Mouse (Mus musculus) intestine, embryonic 15.5 days (tissue): ENCODE data around the gene Slc24a5. TPM values are rescaled to one million over a fixed set of nuclear protein-coding genes. Genes with fewer than 3 reads are reported as not detected.
A peak's percentile ranks its signal among the peaks of the same experiment; 100 is the strongest.
"Not testable (repeated sequence)": the region's sequence is repeated elsewhere in the genome, so short reads cannot be mapped to it uniquely, and the experiment has no call there.

Experiments
- ATAC-seq: fragments of 200-750 bp; cut with Nextera tagmentation; 2 replicates; pipeline ENCODE4 v1.8.0; 2017; ENCODE audit warnings: moderate TSS enrichment, moderate library complexity
- H3K27ac ChIP-seq: fragments of 300-500 bp; sonication (generic); 2 replicates; pipeline ENCODE4 v1.5.1; 2015; ENCODE audit warnings: mild to moderate bottlenecking, inconsistent platforms
- H3K27me3 ChIP-seq: fragments of 300-500 bp; sonication (generic); replicated peaks from 2 replicates; pipeline ENCODE4 v1.6.1; 2015; ENCODE audit warnings: inconsistent platforms
- H3K36me3 ChIP-seq: fragments of 300-500 bp; sonication (generic); 2 replicates; pipeline ENCODE4 v1.6.1; 2015; ENCODE audit warnings: inconsistent platforms
- H3K4me1 ChIP-seq: fragments of 300-500 bp; sonication (generic); replicated peaks from 2 replicates; pipeline ENCODE4 v1.6.1; 2015; ENCODE audit warnings: inconsistent platforms
- H3K4me2 ChIP-seq: fragments of 300-500 bp; sonication (generic); replicated peaks from 2 replicates; pipeline ENCODE4 v1.6.1; 2015; ENCODE audit warnings: mild to moderate bottlenecking, inconsistent platforms
- H3K4me3 ChIP-seq: fragments of 300-500 bp; sonication (generic); replicated peaks from 2 replicates; pipeline ENCODE4 v1.5.1; 2015; ENCODE audit warnings: inconsistent platforms
- H3K9ac ChIP-seq: fragments of 300-500 bp; sonication (generic); 2 replicates; pipeline ENCODE4 v1.6.1; 2015; ENCODE audit warnings: inconsistent platforms
- H3K9me3 ChIP-seq: fragments of 300-500 bp; sonication (generic); 2 replicates; pipeline ENCODE4 v1.6.1; 2016; ENCODE audit warnings: inconsistent platforms
- WGBS: fragments of 180-500 bp; shearing (Covaris S2); methylation state at CpG from one replicate; pipeline ENCODE4 v1.1.7; 2015; 5-methylcytosine and 5-hydroxymethylcytosine counted together
- polyA plus RNA-seq: library from polyadenylated mRNA; unstranded; fragments of >200 nt; fragmentation: Nextera tagmentation; extraction: Ambion mirVana; gene quantifications from 2 replicates; pipeline ENCODE4 v1.2.1, GENCODE M21; 2015

The Slc24a5 gene
- polyA plus RNA-seq, 1 experiment from 2014 or later: 2.1 TPM

DNA sequence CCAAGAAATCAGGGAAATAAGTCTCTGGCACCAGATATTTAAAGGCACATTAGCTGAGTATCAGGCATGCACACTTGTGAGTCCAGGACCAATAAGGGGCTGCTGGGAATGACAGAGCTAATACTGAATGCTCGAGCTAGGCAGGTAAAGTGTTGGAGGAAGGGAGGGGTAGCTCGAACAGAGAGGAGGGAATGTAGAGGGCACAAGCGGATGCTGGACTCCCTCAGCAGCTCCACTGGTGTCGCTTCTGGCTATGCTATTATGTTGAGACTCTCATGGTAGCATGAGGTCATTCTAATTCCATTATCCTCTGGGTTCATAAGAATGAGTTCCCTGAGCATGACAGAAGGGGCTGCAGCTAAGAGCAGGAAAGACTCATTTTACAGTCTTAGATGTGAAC, 5.0 kb upstream of the Slc24a5 start:
- H3K27me3 ChIP-seq: no peaks in the 10 kb centered on the region
- H3K4me3 ChIP-seq: no peak overlapping the region
- WGBS: 60% methylated on average over 4 of the region's 4 CpGs
- ATAC-seq: no peak
- H3K9ac ChIP-seq: no peak overlapping the region
- H3K36me3 ChIP-seq: no peaks in the 10 kb centered on the region
- no peaks in the 10 kb centered on the region for H3K9me3 ChIP-seq
- H3K27ac ChIP-seq: no peak overlapping the region
- no peaks in the 10 kb centered on the region for H3K4me1 ChIP-seq
- no peak overlapping the region for H3K4me2 ChIP-seq

DNA sequence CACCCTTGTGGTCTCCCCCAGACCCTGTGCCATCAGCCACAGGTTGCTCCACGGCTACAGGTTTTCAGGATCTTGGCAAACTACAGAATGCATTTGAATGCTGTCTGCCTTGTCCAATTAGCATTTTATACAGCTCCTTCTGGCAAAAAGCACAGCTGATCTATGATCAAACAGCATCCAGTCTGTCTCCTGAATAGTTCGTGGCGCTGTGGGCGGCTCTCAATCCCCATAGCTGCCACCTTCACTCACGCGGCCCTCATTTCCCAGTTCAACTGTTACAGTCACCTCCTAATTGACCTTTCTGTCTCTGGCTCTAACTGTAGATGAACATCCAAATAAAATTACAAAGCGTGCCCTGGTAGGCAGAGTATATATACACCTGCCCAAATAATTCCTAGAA, 551 bp upstream of the Slc24a5 start:
- WGBS: 90% methylated on average over 7 of the region's 7 CpGs
- Histone ChIP-seq H3K4me3 (no peak overlapping the region), H3K36me3 (no peaks in the 10 kb centered on the region), H3K27ac (no peak overlapping the region), H3K4me2 (no peak overlapping the region), H3K4me1 (no peaks in the 10 kb centered on the region), H3K9ac (no peak overlapping the region), H3K9me3 (no peaks in the 10 kb centered on the region), H3K27me3 (no peaks in the 10 kb centered on the region)
- ATAC-seq: no peak

DNA sequence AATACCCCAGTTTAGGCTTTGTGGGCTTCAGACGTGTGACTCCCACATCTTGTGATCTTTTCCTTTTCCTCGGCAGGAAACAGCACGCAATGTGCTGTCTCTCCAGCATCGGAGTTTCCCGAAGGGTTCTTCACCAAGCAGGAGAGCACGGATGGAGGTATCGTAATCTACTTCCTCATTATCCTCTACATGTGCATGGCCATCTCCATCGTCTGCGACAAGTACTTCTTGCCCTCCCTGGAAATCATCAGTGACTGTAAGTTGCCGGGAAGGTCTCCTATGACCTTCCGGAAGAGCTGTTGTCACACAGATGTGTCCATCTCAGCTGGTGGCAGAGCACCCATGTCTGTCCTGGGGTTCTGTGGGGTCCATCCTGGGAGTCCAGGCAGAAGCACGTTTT, 772 bp downstream of the Slc24a5 start:
- Histone ChIP-seq H3K27ac (no peak overlapping the region), H3K9ac (no peak overlapping the region), H3K36me3 (no peaks in the 10 kb centered on the region), H3K4me3 (no peak overlapping the region), H3K4me2 (no peak overlapping the region), H3K27me3 (no peaks in the 10 kb centered on the region), H3K9me3 (no peaks in the 10 kb centered on the region), H3K4me1 (no peaks in the 10 kb centered on the region)
- ATAC-seq: no peak
- 87% methylated on average over 12 of the region's 12 CpGs for WGBS

DNA sequence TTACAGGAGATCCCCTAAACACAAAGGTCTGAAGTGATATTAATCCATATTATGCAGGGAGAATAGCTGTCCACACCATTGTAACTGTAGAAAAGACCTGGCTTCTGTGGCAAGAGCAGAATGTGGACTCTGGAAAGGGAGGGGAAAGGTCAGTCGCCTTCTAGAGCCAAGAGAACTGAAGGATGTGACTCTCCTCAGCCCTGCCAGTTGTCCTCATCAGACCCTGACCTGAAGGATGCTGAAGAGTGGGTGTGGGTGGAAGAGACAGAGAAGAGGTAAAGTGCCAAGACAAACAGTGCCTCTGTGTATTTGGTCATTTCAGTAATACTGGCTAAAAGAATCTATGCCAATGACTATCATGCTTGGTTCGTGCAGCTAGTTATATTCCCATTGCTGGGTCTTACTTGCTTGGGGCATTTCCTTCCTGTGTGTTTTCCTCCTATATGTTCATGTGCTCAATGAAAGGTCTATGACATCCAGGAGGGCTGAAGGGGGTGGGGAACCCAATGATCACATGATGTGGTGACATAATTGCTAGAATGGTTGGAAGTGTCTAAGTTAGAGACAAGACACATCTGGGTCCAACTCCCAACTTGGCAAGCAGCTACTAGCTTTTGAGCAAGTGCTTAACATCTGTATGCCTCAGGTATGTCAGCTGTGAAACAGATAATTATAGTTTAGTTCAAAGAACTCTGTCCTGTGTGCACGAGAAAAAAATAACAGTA, 5.3 kb downstream of the Slc24a5 start:
- H3K27me3 ChIP-seq: no peaks in the 10 kb centered on the region
- H3K4me2 ChIP-seq: no peak overlapping the region

DNA sequence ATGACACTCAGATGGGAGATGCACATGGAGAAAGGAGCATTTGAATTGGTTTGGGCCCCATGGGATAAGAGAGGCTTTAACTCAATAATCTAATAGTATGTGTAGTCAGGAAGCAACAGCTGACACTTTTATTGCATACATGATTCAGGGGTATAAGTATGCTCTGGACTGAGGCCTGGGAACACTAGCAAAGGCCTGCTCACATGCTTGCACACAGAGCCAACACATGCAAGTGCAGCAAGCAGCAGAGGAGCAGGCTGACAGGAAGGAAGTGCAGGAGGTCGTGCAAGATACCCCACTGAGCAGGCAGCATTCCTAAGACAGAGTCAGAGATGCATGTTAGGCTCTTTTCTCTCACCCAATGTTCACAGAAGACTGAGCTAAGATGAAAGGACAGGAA, 16.0 kb downstream of the Slc24a5 start:
- no peak overlapping the region for H3K4me3 ChIP-seq
- no peaks in the 10 kb centered on the region for H3K9me3 ChIP-seq
- no peaks in the 10 kb centered on the region for H3K4me1 ChIP-seq
- H3K27me3 ChIP-seq: no peaks in the 10 kb centered on the region
- WGBS: 33% methylated on average over 1 of the region's 1 CpGs
- H3K9ac ChIP-seq: no peak overlapping the region
- no peak overlapping the region for H3K4me2 ChIP-seq
- no peak for ATAC-seq
- H3K36me3 ChIP-seq: no peaks in the 10 kb centered on the region; the same call in 1 of the 2 replicates
- no peak overlapping the region for H3K27ac ChIP-seq

More for the DNA sequence above, 5.3 kb downstream of the Slc24a5 start:
- no peak overlapping the region for H3K9ac ChIP-seq
- no peak overlapping the region for H3K4me3 ChIP-seq
- H3K4me1 ChIP-seq: no peaks in the 10 kb centered on the region
- no peaks in the 10 kb centered on the region for H3K36me3 ChIP-seq
- H3K9me3 ChIP-seq: no peaks in the 10 kb centered on the region
- WGBS: 84% methylated on average over 3 of the region's 3 CpGs
- no peak overlapping the region for H3K27ac ChIP-seq
- no peak for ATAC-seq

DNA sequence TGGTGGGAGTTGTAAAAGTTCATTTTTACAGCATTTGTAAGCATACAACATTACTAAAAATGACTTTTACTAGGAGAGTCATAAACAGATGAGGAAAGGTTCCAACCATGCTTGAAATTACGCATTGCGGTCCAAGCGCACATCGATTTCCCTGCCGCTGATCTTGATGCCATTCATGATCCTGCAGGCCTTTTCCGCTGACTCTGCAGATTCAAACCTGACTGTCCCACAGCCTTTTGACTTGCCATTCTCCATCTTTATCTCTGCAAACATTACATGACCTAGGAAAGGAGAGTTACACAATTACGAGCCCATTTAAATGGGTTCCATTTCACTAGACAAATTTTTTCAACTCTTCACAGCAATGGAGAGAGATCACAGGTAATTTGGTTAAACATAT, 20.8 kb downstream of the Slc24a5 start:
- WGBS: 96% methylated on average over 7 of the region's 7 CpGs
- Histone ChIP-seq H3K9me3 (no peaks in the 10 kb centered on the region), H3K9ac (no peak overlapping the region), H3K4me1 (no peaks in the 10 kb centered on the region), H3K36me3 (no peaks in the 10 kb centered on the region; the same call in 1 of the 2 replicates), H3K27ac (no peak overlapping the region), H3K4me3 (no peak overlapping the region), H3K27me3 (no peaks in the 10 kb centered on the region), H3K4me2 (no peak overlapping the region)
- no peak for ATAC-seq

DNA sequence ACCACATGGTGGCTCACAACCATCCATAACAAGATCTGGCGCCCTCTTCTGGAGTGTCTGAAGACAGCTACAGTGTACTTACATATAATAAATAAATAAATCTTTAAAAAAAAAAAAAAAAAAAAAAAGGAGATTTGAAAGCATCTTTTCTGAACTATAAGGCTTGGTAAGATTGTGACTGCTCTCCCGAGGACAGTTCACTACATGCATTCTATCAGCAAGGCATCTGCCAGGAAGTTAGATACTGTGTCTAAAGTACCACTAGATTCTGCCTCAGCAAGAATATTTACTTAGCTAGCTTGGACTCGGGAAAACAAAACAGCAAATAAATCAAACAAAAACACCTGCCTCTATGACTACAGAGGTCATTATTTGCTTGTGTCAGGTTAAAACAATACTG, 24.2 kb downstream of the Slc24a5 start:
- not testable (repeated sequence) for H3K36me3 ChIP-seq, H3K9me3 ChIP-seq
- 75% methylated on average over 3 of the region's 3 CpGs for WGBS

DNA sequence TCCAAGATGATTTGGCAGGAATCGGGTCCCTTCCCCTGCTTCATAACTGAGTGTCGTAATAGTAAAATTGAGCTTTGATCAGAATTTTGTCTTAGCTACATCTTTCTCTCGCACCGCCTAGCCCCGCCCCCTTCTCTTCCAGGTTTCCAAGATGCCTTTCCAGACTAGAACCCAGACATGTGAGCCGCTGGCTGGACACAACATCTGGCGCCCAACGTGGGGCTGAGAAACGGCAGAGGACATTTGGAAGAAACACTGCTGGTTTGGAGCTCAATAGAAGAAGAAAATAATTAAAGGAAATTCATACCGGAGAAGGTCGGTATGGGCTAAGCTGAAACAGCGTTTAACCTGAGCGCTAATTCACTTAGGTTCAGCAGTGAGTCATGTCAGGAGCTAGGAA, 36.6 kb downstream of the Slc24a5 start:
- H3K4me1 ChIP-seq, H3K27ac ChIP-seq, H3K4me2 ChIP-seq, ATAC-seq, H3K9me3 ChIP-seq, H3K27me3 ChIP-seq, H3K4me3 ChIP-seq, H3K9ac ChIP-seq: not testable (repeated sequence)
- H3K36me3 ChIP-seq: peaks cover 21% of the 10 kb centered on the region
- 97% methylated on average over 13 of the region's 13 CpGs for WGBS

More for the DNA sequence above, 24.2 kb downstream of the Slc24a5 start:
- H3K4me2 ChIP-seq, H3K27ac ChIP-seq, ATAC-seq, H3K4me1 ChIP-seq, H3K27me3 ChIP-seq, H3K9ac ChIP-seq, H3K4me3 ChIP-seq: not testable (repeated sequence)

DNA sequence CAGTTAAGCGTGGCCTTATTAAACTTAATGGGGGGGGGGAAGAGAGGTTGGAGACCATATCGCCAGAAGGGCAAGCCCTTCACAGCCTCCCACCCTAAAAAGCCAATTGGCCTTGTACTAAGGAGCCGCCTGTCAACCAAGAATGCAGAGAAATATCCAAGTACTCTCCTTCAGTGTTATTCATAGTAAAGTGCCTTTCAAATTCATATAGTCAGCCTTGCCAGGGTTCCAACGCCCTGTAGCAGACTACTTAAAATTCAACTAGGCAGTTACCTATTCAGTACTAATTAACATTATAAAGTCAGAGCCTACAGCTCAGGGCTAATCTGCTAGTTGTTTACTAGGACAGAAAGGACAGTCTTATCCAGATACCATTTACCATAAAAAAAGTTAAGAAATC, 38.6 kb downstream of the Slc24a5 start:
- H3K4me1 ChIP-seq, H3K9me3 ChIP-seq, H3K9ac ChIP-seq, H3K27ac ChIP-seq, ATAC-seq, H3K4me2 ChIP-seq, H3K4me3 ChIP-seq, H3K27me3 ChIP-seq: not testable (repeated sequence)
- peaks cover 21% of the 10 kb centered on the region for H3K36me3 ChIP-seq
- WGBS: 95% methylated on average over 4 of the region's 4 CpGs

DNA sequence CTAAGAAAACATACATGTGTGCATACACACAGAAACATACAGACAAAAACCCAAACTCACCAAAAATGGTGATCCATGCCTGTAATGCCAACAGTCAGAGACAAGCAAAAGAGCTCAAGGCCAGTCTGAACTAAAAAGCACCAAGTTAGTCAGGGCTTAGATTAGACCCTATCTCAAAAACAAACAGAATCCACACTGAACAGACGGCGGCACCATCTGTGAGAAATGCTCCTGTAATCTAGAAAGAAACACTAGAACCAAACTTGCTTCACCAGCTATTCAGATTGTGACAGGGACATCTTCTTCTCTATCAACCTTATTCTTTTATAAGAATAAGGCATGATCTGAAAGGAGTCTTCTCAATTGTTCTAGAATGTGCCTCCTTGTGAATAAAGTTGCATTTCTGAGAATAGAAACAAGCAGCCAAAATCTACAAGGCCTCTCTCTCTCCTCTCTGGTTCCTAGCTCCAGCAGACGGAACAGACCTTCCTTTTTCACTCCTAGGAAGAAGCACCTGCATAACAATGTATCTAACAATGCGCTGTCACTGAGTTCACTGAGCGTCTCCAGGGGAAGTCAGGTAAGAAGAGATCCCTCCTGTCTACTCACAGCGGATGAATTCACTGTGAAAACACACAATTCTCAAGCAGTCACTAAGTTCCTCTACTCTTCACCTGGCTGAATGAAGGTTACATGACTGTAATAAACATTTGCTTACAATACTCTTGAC, 51.6 kb downstream of the Slc24a5 start:
- WGBS: 74% methylated on average over 6 of the region's 6 CpGs
- Histone ChIP-seq H3K4me3 (no peak overlapping the region), H3K4me2 (no peak overlapping the region), H3K9me3 (no peaks in the 10 kb centered on the region), H3K36me3 (0 out of 2 replicates have a peak, but pooled peaks cover 3% of the 10 kb centered on the region), H3K27ac (no peak overlapping the region), H3K4me1 (no peaks in the 10 kb centered on the region; the same call in 1 of the 2 replicates), H3K27me3 (no peaks in the 10 kb centered on the region), H3K9ac (no peak overlapping the region)
- ATAC-seq: no peak

DNA sequence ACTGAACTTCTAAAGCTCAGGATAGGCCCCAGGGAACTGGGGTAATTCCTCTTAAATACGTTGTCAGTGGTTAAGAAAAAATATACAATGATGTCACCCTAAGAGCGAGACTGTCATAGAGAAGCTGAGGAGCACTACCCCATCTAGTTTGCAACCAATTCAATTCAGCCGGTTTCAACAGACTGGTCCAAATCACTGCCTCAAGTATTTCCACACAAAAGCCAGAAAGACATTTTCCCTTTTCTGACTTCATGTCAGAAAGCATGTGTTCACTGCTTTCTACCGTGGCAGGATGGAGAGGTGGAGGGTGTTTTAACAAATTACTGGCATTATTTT, 54.3 kb downstream of the Slc24a5 start:
- Histone ChIP-seq H3K9ac (peak overlapping the region; percentile 86), H3K4me1 (no peaks in the 10 kb centered on the region; the same call in 1 of the 2 replicates), H3K27ac (0 out of 2 replicates have a peak overlapping the region, but pooled peaks have one; percentile 87), H3K36me3 (no peaks in the 10 kb centered on the region), H3K4me3 (peak overlapping the region; percentile 75), H3K9me3 (no peaks in the 10 kb centered on the region), H3K4me2 (peak overlapping the region; percentile 77), H3K27me3 (no peaks in the 10 kb centered on the region)
- no peak for ATAC-seq
- WGBS: 5% methylated on average over 4 of the region's 4 CpGs

DNA sequence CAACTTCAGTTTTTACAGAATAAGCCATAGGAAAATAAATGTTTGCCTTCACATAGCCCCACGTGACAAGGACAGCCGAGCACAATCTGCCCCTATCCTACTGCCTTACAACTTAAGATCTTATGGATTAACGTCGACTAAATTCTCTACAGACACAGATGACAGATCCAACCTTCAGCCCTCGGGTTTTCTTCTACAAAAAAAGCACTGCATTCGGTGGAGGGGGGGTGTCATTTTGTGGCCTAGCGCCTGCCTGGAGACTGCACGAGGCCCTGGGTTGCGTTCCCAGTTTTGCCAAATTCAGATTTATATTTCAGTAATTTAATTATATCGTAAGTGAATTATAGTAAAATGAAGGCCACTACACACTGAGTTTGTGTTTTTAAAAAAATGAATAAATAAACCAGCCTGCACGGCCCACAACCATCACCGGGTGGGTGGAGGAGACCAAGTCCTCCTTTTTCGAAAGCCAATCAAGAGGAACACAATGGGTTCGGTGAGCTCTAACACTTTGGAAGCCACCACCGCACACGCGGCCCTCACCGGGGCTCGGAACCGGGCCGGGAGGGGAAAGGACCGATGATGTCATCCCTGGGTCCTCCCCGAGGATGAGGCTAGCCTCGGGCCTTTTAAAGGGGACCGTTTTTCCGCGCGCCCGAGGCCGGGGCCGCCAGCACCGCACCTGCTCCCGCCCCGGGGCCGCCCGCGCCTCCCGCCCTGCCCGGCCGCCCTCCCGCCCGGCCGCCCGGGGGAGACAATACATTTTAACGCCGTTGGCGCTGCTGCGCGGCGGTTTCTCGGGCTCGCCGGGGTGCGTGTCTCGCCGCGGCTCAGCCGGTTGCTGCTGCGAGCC, 54.9 kb downstream of the Slc24a5 start:
- H3K36me3 ChIP-seq: no peaks in the 10 kb centered on the region
- under 1% methylated on average over 53 of the region's 59 CpGs for whole genome bisulfite sequencing
- peak; percentile 91 for ATAC-seq
- peak overlapping the region; percentile 75 for H3K4me3 ChIP-seq
- H3K27ac ChIP-seq: peak overlapping the region; percentile 87
- H3K4me1 ChIP-seq: no peaks in the 10 kb centered on the region; the same call in 1 of the 2 replicates
- H3K27me3 ChIP-seq: no peaks in the 10 kb centered on the region
- H3K9me3 ChIP-seq: no peaks in the 10 kb centered on the region
- peak overlapping the region; percentile 86 for H3K9ac ChIP-seq
- peak overlapping the region; percentile 77 for H3K4me2 ChIP-seq
